Mouse (Mus musculus) CH12.LX (cell line): ENCODE measurements around the gene Prkca.
A peak's percentile ranks its signal among the peaks of the same experiment; 100 is the strongest.

Source experiments
- CTCF ChIP-seq, 2 experiments: IDR thresholded peaks in 1 of 2; conservative IDR thresholded peaks in 1 of 2; 2 replicates each; pipeline ENCODE4 v1.5.1; 2011 to 2012; ENCODE audit warnings: low read depth in 2 of 2, low read length in 2 of 2, improper control_type of control experiment in 1 of 2, inconsistent platforms in 1 of 2, mild to moderate bottlenecking in 1 of 2, moderate library complexity in 1 of 2
- EP300 ChIP-seq: IDR thresholded peaks from 2 replicates; pipeline ENCODE4 v1.6.1; 2011; ENCODE audit warnings: low read length, improper control_type of control experiment
- JUN ChIP-seq: IDR thresholded peaks from 2 replicates; pipeline ENCODE4 v1.6.1; 2011; ENCODE audit warnings: low read depth, mild to moderate bottlenecking, low read length, improper control_type of control experiment, moderate library complexity; ENCODE audit not compliant: insufficient read depth
- MAFK ChIP-seq: IDR thresholded peaks from 2 replicates; pipeline ENCODE4 v1.6.1; 2011; ENCODE audit warnings: low read length, improper control_type of control experiment; ENCODE audit not compliant: insufficient replicate concordance
- POLR2A ChIP-seq: IDR thresholded peaks from 2 replicates; pipeline ENCODE4 v1.6.1; 2011; ENCODE audit warnings: low read depth, mild to moderate bottlenecking, improper control_type of control experiment, low read length
- POLR2AphosphoS2 ChIP-seq: IDR thresholded peaks from 2 replicates; pipeline ENCODE4 v1.6.1; 2011; ENCODE audit warnings: low read depth, low read length, improper control_type of control experiment
- SMC3 ChIP-seq: IDR thresholded peaks from 2 replicates; pipeline ENCODE4 v1.6.1; 2011; ENCODE audit warnings: low read depth, low read length, improper control_type of control experiment
- TCF12 ChIP-seq: IDR thresholded peaks from 2 replicates; pipeline ENCODE4 v1.6.1; 2014; ENCODE audit warnings: low read depth, mild to moderate bottlenecking, inconsistent platforms, low read length, improper control_type of control experiment
- USF2 ChIP-seq: conservative IDR thresholded peaks from 2 replicates; pipeline ENCODE4 v1.6.1; 2011; ENCODE audit warnings: low read depth, low read length, improper control_type of control experiment
- ZC3H11A ChIP-seq: IDR thresholded peaks from 2 replicates; pipeline ENCODE4 v1.6.1; 2012; ENCODE audit warnings: low read depth, mild to moderate bottlenecking, inconsistent platforms, low read length, improper control_type of control experiment
- ZKSCAN1 ChIP-seq: IDR thresholded peaks from 2 replicates; pipeline ENCODE4 v1.6.1; 2012; ENCODE audit warnings: low read depth, inconsistent platforms, low read length, improper control_type of control experiment, borderline replicate concordance
- ZNF384 ChIP-seq: IDR thresholded peaks from 2 replicates; pipeline ENCODE4 v1.6.1; 2012; ENCODE audit warnings: low read depth, low read length, improper control_type of control experiment, inconsistent platforms

DNA sequence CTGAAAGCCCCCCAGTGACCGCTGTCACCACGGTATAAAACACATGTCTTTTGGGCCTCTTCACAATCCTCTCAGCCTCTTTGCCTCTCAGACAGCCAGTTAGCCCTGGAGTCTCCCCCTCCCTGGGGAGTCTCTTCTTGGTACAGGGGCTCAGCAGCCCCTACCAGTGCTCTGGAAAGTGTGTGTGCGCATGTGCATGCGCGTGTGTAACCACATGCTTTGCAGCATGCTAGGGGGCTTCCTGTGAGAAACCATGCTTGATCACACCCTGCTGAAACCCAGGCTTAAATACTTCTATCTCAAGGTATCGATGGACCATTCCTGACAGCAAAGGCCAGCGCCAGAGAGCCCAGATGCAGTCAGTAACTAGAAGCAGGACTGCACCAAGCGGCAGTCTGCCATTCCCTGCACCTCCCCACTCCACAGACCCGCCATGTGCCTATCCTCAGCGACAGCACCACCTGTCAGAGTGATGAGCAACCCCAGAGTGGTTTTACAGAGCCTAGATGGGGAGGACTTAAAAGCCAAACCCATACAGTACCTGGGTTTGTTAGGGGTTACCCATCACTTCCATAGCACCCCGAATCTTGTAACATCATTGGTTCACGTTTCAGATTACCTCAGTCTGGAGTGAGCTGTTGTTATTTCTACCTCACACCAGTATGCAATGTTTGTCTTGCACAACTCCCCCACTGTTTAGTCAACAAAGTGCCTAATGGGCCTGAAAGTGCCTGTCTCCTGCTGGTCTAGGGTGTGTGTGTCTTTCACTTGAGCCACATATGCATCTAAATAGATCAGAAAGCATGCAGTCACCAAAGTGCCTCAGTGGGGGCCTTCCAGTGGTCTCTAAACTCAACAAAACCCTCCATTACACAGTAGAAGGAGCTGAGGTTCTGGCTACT is 75.1 kb downstream of the Prkca start:
- TF ChIP-seq ZC3H11A (no peak), ZKSCAN1 (no peak), CTCF (conservative IDR thresholded peaks at IDR 0.05 in 1 of 2, IDR thresholded peaks at IDR 0.05 in 1 of 2; ENCODE audit: low read depth in 2 of 2, low read length in 2 of 2) (no peak), USF2 (no peak), POLR2AphosphoS2 (peak; percentile 54; the same call in 1 of the 2 replicates), POLR2A (no peak), MAFK (no peak), SMC3 (no peak), TCF12 (peak; percentile 38; the same call in 1 of the 2 replicates), ZNF384 (no peak), EP300 (peak; percentile 44), JUN (no peak)
